Mouse (Mus musculus) bone marrow macrophage, adult 2 months (primary cell): ENCODE results near the gene Prss56. TPM values are rescaled to one million over a fixed set of nuclear protein-coding genes. Genes with fewer than 3 reads are reported as not detected.

Source experiments
- H3K27ac ChIP-seq: 2 replicates; pipeline ENCODE4 v1.5.1; 2012; ENCODE audit warnings: low read depth, low read length; ENCODE audit not compliant: insufficient read depth
- H3K4me1 ChIP-seq: 2 replicates; pipeline ENCODE4 v1.6.1; 2012; ENCODE audit warnings: low read length; ENCODE audit not compliant: control insufficient read depth, insufficient read depth
- H3K4me3 ChIP-seq: 2 replicates; pipeline ENCODE4 v1.5.1; 2012; ENCODE audit warnings: mild to moderate bottlenecking, low read length, moderate library complexity; ENCODE audit not compliant: insufficient read depth
- CTCF ChIP-seq: IDR thresholded peaks from 2 replicates; pipeline ENCODE4 v1.5.1; 2012; ENCODE audit warnings: low read depth, mild to moderate bottlenecking, low read length, moderate library complexity
- POLR2A ChIP-seq: IDR thresholded peaks from 2 replicates; pipeline ENCODE4 v1.6.1; 2012; ENCODE audit warnings: mild to moderate bottlenecking, low read depth, low read length, borderline replicate concordance
- polyA plus RNA-seq: library from polyadenylated mRNA; stranded (reverse); fragments of >200 nt; gene quantifications from 2 replicates; pipeline ENCODE4 v1.2.4, GENCODE M21; 2012; ENCODE audit not compliant: missing spikeins, insufficient read depth, insufficient read length

Prss56 gene
- polyA plus RNA-seq, 1 experiment, result not detected

DNA sequence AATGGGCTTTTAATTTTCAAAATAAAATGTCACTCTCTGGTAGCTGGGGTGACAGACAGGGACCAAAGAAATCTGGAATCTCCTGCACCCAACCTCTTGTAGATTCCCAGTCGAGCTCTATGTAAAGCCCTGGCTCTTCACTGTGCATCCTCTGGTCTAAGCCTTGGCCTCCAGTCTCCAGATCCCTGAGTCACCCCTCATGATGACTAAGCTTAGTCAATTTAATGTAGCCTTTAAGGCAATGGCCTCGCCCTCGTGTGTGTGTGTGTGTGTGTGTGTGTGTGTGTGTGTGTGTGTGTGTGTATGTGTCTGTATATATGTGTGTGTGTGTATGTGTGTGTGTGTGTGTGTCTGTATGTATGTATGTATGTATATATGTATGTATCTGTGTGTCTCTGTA lies 23.7 kb upstream of the Prss56 start:
- H3K4me1 ChIP-seq, result no peaks in the 10 kb centered on the region
- TF ChIP-seq CTCF (no peak), POLR2A (no peak)
- H3K4me3 ChIP-seq, result no peak overlapping the region
- H3K27ac ChIP-seq, result no peak overlapping the region

- no peak overlapping the region for H3K4me3 ChIP-seq
- TF ChIP-seq POLR2A, result no peak
- no peak for TF ChIP-seq CTCF
- no peak overlapping the region for H3K27ac ChIP-seq
- H3K4me1 ChIP-seq, result no peaks in the 10 kb centered on the region
Observed at GRCm38 (mm10) chr1:87164164-87164795, 18.8 kb upstream of the Prss56 start.

GRCm38 (mm10) chr1:87164796-87165184 lies 18.3 kb upstream of the Prss56 start:
- no peak for TF ChIP-seq CTCF
- TF ChIP-seq POLR2A, result no peak
- no peaks in the 10 kb centered on the region for H3K4me1 ChIP-seq
- no peak overlapping the region for H3K27ac ChIP-seq
- H3K4me3 ChIP-seq, result no peak overlapping the region

DNA sequence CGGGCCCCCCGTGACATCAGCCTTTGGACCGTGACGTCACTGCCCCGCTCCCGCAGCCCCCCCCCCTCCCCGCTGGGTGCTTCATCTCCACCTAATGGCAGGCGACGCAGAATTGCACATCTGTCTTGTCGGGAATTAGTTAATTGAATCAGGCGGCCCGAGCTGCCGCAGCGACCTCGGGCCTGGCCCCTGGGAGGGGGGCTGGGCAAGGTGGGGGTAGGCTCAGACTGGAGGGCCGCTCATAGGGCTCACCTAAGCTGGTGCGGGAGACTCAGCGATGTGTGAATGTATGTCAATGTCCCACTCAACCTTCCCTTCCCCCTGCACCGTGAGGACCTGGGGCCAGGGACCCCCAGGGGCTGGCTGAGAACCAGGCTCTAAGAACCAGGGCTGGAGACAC lies 12.7 kb upstream of the Prss56 start:
- Histone ChIP-seq H3K4me3 (no peak overlapping the region), H3K27ac (no peak overlapping the region), H3K4me1 (0 out of 2 replicates have a peak, but pooled peaks cover under 1% of the 10 kb centered on the region)
- TF ChIP-seq POLR2A (no peak), CTCF (no peak)

DNA sequence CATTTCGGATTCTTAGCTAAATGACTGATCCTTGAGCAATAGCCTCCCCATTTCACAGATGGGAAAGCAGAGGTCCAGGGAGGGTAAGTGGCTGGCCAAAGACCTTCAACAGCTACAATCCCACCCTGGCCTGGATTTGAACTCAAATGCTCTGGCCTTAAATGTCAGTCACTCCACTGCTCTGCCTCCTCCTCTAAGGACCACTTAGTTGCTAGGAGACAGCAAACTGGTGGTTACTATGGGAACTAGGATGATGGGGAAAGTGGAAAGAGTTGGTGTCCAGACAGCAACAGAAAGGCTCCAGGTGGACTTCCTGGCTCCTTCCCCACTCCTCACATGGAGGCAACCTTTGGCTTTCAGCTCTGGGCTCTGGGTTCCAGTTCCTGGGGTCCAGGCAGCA lies 11.8 kb upstream of the Prss56 start:
- Histone ChIP-seq H3K27ac (no peak overlapping the region), H3K4me1 (0 out of 2 replicates have a peak, but pooled peaks cover 3% of the 10 kb centered on the region), H3K4me3 (no peak overlapping the region)
- TF ChIP-seq CTCF (no peak), POLR2A (no peak)

DNA sequence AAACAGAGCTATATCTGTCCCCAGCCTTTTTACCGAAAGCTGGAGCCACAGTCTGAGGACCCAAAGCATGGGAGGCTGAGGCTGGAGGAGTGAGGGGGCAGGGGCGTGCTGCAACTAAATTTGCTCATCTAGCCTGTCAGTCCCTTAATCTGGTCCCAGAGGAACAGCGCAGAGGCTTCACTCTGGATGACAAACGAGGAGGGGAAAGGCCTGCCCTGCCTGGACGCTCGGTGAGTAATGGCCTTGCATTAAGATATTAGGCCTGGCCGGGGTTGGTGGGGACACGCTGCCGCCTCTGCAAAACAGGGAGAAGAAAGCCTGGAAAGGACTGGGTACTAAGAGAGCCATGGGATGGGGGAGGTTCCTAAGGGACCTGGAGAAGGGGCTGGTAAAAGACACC lies 10.8 kb upstream of the Prss56 start:
- Histone ChIP-seq H3K4me1 (0 out of 2 replicates have a peak, but pooled peaks cover 3% of the 10 kb centered on the region), H3K4me3 (no peak overlapping the region), H3K27ac (no peak overlapping the region)
- no peak for TF ChIP-seq POLR2A

DNA sequence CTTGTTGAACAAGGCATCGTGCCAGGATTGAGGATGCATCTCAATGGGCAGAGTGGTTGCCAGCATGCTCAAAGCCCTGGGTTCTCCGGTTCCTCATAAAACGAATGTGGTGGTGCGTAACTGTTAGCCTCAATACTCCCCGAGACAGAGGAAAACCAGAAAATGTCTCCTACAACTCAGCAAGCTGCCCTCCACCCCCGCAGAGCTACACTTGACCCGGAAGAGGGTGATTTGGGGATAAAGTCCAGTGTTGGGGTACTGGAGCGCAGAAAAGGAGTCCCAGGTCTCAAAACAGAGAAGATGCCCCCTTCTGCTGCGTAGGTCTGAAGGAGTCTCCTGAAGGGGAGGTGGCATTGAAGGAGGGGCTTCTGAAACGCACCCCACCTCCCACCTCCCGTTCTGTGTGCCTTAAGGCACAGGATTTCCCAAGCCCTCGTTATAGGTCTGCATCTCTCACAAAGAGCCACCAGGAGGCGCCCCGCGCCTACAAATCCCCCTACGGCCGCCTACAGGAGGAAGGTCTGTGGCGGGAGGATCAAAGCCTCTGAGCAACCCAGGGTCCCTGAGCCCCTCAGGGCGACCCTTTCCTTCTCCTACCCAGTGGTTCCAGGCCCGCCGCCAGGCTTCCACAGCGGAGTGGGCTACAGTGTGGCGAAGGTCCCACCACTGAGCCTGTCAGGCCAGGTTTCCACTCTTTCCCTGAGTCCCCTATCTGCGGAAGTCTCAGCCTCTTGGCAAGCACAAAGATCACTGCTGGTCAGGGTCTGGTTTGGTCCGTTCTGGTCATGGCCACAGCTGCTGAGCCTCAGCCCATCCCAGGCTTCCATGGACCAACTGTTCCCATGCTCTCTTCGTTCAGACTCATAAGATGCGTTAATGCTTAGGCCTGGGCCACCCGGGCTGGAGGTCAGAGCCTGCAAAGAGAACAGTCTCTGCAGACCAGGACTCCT lies 8.8 kb upstream of the Prss56 start:
- Histone ChIP-seq H3K4me3 (no peak overlapping the region), H3K27ac (no peak overlapping the region), H3K4me1 (0 out of 2 replicates have a peak, but pooled peaks cover 5% of the 10 kb centered on the region)
- TF ChIP-seq CTCF (peak; percentile 92), POLR2A (no peak)

GRCm38 (mm10) chr1:87175852-87176292 lies 7.2 kb upstream of the Prss56 start:
- H3K4me1 ChIP-seq, result peaks cover 16% of the 10 kb centered on the region
- H3K27ac ChIP-seq, result no peak overlapping the region
- TF ChIP-seq POLR2A (no peak), CTCF (no peak)
- H3K4me3 ChIP-seq, result no peak overlapping the region

GRCm38 (mm10) chr1:87180896-87181295 lies 2.2 kb upstream of the Prss56 start:
- Histone ChIP-seq H3K4me1 (peaks cover 28% of the 10 kb centered on the region), H3K27ac (peak overlapping the region; percentile 75), H3K4me3 (no peak overlapping the region)
- TF ChIP-seq POLR2A (no peak), CTCF (no peak)

DNA sequence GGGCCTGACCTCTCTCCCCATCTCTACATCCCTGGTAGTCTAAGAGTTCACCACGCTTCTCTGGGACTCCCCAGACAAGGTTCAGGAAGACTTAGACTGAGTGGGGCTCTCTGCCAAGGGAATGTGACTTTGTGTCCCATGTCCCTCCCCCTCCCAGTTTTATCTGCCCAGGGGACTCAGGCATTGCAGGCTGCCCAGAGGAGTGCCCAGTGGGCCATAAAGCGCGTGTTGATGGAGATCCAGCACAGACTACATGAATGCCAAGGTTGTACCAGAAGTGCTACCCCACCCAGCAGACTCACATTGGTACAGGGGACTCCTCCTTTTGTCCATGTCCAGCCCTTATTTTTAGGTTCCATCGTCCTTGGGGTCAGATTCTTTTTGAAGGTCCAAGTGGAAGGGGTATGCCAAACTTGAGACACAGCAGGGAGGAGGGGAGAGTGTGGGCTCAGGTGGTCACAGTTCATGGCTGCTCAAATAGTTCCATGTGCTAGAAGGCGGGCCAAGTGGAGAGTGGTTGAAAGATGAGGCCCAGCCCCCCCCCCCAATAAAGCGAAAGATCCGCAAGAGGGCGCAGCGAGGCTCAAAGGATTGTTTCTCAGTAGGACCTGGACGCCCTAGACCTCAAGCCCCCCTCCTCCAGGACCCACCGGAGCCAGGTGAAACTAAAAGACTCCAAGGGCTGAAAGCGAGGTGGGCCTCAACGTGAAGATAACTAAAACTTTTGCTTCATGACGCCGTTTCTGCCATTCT lies 1.1 kb downstream of the Prss56 start:
- H3K4me3 ChIP-seq, result no peak overlapping the region
- TF ChIP-seq CTCF, result no peak
- TF ChIP-seq POLR2A, result no peak
- H3K4me1 ChIP-seq, result peaks cover 26% of the 10 kb centered on the region
- H3K27ac ChIP-seq, result no peak overlapping the region
